Mouse (Mus musculus) megakaryocyte-erythroid progenitor cell, adult 5-6 weeks (primary cell): ENCODE measurements around the gene C530008M17Rik. TPM values are rescaled to one million over a fixed set of nuclear protein-coding genes. Genes with fewer than 3 reads are reported as not detected.
A peak's percentile ranks its signal among the peaks of the same experiment; 100 is the strongest.

Experiments
- ATAC-seq: replicated peaks from 2 replicates; pipeline ENCODE4 v1.8.0; 2016; ENCODE audit warnings: mild to moderate bottlenecking, inconsistent platforms; ENCODE audit not compliant: severe bottlenecking, poor library complexity, low FRiP score, low TSS enrichment
- total RNA-seq, 2 experiments: library from RNA; stranded (forward) in 1 of 2; stranded (reverse) in 1 of 2; fragments of 200-1000, 215-1000 nt in 1 of 2; fragments of >200 nt in 1 of 2; fragmentation: Nextera tagmentation in 1 of 2; gene quantifications; 2 replicates each; pipeline ENCODE4 v1.2.3; 2014 to 2017

C530008M17Rik gene
- total RNA-seq, 2 experiments from 2014 or later: 11.9 to 38.6 TPM

DNA sequence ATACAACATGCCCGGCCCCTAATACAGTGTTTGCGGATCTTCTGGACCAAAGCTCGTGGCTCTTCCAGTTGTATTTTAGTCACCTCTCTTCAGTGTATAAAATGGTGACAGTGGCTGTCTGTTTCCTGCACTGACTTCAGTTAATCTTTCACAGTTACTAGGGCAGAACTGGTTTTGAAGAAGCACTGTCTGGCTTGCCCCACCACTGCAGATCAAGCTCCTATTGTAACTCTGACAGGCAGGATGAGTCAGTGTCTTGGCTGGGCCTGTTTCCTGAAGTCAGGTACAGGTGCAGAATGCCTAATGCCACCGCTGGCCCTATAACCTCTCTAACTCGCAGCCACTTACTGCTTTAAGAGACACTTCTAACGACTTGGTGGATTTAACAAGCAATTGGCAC, 152.7 kb downstream of the C530008M17Rik start:
- no peak for ATAC-seq

DNA sequence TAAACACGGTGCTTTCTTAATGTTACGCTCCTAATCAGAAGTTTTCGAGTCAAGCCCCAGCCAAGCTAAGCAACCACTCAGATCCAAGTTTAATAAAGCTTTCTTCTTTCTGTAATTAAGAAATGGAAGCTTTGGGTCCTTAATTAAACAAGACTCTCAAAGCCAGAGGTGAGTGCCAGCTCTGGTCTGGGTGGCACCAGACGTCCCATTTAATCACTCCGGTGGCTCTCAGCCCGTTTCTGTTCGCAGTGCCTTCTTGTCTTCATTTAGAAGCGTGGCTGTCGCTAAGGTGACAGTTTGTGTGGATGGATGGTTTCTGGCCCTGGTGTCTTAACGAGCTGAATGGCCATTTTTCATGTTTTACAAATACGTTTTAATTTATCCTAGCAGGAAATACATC, 158.7 kb downstream of the C530008M17Rik start:
- no peak for ATAC-seq

DNA sequence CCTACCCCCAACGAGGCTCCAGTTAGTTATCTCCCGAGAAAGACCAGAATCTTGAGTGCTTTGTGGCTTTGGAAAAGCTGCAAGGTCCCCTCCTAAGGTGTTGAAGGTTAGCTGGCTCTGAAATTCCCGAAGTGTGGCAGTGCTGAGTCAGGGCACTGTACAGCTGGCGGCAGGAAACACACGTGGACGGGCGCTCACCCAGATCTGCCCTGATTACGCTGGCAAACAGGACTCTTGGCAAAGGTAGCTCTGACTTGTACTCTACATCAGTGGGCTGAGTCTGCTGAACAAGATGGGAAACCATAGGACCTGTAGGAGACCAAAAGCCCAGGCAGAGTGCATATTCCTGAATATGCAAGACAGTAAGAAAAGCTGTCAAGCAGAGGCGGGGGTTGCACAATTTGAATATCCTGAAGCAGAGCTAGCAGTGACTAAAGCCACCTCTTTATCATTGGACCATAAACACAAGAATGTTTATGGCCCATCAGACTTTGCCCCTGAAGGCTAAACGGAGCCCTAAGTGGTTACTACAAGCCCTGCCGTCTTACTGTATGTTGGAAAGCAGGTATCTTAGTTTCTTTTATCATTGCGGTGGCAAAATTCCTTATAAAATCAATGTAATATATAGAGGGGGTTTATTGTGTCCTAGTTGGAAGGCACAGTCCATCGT, 159.6 kb downstream of the C530008M17Rik start:
- ATAC-seq: no peak

DNA sequence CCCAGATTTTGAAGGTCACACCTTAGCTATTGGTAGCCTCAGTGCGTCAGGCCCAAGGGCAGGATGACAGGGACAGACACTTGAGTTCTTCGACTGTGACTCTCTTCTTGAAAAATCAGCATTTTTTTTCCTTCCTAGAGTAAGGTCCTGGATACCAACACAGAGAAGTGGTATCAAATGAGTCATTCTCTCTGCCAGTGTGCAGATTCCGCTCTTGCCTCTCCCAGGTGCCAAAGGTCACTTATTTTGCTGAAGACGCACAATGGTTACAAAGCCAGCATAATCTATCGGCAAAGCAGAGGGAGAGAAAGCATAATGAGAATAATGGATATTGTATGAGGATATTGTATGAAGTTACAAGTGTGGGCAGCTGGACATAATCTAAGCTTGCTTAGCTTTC, 160.4 kb downstream of the C530008M17Rik start:
- no peak for ATAC-seq

DNA sequence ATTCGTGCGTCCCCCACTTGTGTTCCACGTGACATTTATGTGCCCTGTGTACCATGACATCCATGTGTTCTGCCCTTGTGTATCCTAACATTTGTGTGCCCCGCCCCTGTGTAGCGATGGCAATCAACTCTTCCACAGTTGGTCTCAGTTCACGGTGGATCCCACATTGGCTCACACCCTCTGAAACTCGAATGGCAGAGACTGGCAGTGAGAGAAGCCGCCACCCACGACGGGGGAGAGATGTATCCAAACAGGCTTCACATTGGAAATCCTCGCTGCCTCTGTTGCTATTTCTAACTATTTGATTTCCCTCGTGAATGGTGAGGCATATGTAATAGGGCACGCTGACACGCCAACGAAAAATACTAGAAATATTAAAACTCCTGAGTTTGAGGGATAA, 161.4 kb downstream of the C530008M17Rik start:
- ATAC-seq: no peak

DNA sequence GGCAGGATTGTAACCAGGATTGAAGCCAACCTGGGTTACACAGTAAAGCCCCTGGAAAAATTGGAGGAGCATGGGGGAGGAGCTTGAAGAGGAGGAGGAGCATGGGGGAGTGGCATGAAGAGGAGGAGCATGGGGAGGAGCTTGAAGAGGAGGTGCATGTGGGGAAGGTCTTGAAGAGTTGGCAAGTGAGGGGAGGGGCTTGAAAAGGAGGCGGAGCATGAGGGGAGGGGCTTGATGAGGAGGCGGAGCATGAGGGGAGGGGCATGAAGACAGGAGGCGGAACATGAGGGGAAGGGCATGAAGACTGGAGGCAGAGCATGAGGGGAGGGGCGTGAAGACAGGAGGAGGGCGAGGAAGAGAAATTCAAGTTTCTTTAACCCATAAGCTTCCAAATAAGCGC, 162.5 kb downstream of the C530008M17Rik start:
- ATAC-seq: peak; percentile 55

DNA sequence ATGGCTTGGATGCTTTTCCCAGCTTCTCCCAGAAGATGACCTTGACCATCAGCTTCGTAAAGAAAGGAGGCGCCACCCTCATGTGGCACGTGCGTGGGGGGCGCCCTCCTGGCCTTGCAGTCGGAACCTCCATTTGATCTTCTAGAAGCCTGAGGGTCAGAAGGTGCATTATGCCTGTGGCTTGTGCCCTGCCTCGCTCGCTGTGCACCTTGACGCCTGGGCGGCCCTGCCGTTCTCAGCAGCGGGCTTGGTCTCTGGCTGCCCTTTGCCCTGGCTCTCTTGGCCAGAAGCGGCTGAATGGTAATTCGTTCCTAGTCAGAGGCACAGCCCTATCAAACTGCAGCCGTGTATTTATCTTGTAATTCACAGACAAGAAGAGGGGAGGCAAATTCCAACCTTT, 165.8 kb downstream of the C530008M17Rik start:
- no peak for ATAC-seq

DNA sequence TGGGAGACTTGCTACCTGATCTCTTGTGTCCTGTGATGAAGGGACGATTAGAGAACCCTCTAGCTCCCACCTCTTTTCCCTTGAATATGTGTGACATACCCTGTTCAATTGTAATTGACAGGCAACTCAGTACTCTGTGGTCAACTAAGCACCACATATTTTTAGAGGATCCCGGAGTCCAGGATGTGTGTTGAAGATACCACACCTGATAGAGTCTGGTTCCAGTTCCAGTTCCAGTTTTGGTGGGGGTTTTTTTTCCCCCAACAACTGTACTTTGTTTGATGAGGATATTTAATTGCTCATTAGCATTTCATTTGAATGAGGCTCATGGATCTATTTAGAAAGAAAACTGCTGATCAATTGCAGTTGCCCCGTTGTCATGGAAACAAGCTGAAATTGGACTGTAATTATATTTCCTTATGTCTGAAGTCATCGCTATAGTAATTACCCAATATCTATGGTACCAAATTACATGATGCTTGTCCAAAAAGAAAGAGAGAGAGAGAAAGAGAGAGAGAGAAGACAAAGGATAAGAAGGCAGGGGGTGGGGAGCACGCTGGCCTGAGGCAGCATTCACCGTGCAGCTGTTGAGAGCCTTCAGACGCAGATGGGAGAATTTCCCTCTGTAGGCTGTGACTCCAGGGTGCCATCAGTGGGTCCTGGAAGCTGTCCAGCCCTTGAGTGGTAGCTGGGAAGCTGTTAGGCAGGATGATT, 172.4 kb downstream of the C530008M17Rik start:
- no peak for ATAC-seq

DNA sequence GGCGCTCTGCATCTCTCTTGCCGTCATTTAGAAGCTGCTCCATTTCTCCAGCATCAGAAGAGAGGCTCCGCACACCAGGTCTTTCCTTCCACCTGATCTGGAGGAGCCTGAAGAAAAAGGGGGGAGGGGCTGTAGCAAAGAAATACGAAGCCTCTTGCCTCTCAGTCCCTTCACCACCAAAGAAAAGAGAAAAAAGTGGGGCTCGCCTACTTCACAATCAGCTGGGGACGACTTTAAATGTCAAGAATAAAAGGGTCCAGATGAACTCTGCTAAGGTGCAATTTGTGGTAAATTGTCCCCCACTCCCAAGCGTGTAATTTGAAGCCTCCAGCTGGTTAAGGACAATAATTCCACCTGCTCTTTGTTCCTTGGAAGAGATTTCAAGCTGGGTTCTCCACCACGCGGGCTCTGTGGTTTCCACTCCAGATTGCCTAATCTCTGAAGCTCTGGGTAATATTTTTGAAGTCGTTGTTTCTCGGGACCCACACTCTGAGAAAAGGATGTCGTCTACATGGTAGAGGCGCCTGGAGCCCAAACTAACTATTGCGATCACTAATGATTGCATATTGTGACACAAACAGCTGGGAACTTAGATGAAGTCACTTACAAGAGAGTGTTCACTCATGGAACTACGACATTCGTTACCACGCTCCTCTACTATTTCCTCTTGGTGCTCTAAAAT, 176.4 kb downstream of the C530008M17Rik start:
- ATAC-seq: no peak

DNA sequence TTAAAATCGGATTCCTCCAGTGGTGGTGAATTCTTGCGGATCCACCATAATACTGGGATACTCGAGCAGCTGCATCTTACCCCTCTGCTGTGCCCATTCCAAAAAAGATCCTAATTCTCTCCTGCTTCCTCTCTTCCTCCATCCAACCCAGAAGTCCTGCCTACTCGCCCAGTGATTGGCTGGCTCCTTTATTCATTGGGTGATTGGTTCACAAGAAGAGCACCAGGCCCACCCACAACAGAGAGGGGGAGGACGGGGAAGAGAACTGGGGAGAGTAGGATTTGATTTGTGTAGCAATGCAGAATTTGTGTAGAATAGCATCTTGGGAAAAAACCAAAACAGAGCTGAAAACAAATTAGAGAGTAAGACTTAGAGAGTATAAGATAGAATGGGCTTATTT, 180.7 kb downstream of the C530008M17Rik start:
- ATAC-seq: no peak

DNA sequence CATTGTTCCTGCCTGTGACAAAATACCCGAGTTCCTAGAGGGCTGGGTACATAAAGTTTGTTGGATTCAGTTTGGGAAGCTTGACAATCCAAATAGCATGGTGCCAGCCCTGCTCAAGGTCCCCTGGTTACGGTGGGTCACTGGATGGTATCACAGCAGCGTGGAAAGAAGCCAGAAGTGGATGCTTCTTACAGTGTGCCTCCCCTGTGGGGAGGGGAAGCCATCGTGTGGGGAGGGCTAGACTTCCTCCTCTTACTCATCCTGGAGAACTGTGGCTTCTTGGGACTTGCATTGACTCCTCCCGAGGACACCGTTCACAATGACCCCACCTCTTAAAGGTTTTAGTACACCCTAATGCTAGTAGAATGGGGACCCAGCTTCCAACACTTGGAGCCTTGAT, 183.5 kb downstream of the C530008M17Rik start:
- ATAC-seq: no peak

DNA sequence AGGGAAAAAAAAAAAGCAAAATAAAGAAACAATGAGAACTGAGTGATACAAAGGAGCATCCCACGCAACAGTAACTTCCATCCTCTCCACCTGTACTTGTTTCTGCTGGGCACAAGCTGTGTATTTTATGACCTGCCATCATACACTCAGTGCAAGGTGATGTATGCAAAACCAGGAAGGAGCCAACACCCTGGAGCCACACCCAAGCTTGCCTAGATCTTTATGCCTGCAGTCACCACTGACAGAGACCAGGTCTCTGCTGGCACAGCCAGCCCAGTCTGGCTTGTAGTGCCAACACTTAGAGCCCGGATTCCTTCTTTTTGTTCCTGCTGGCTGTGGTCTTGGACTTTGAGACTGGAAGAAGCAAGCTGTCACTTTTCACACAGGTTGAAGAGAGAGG, 185.5 kb downstream of the C530008M17Rik start:
- no peak for ATAC-seq

DNA sequence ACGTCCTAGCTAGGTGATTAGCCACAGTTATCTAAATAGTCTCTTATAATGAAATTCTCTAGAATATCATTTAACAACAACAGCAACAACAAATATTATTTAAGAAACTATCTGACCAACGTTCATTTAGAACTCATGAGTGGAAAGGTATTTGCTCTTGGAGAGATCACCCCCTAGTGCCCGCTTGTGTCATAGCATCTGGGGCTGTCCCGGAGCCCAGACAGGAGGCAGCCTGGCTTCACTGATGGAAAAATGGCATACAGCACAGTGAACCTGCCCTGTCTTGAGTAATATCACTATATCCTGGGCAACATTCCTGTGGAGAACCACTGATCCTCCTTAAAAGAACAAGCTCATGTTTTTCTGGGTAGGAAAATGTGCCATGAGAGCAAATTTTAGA, 187.1 kb downstream of the C530008M17Rik start:
- peak; percentile 81 for ATAC-seq

DNA sequence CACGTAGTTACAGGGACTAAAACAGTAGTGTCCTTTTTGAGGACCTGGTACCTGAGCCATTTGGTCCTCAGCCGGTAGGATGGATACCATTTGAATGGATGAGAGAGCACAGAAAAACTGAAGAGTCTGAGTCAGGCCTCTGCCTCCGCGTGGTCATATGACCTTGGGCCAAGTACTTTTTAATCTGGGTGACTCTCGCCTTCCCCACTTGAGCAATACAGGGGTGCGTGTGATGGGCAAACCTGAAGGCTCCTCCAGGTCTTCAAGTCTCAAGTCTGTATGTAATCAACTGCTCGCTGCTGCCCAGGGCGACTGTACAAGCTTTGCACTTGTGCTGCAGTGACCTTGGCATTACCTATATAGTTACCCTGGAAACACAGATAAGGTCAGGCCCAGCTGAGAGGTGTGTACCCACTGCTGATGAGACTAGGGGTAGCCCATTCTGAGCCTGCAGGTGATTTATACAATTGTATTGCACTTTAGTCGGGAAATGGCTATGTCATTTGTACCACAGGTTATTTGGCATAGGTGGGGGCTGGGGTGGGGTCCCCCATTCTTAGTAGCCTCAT, 187.6 kb downstream of the C530008M17Rik start:
- no peak for ATAC-seq

DNA sequence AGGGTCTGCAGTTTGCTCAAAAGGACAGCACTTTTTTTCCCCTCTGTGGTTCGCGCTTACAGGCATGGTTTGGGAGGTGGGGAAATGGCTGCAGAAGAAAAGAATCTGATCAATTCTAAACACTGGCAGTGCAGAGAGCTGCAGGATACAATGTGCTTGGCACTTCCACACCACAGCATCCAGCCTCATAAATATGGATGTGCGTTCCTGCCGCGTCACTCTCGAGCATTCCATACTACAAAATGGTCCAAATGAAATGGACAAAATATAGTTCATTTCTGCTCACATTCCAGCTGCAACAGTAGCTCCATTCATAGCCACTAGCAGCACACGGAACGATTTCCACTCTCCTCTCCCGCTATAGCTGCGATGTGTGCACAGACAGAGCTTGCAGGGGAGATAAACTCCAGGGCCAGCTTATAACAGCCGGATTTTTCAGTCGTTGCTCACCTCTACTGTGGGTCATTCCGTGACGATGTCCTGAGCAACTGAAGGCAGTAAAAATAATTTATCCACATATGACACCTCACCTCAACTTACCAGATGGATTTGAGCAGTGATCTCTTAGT, 188.4 kb downstream of the C530008M17Rik start:
- no peak for ATAC-seq

DNA sequence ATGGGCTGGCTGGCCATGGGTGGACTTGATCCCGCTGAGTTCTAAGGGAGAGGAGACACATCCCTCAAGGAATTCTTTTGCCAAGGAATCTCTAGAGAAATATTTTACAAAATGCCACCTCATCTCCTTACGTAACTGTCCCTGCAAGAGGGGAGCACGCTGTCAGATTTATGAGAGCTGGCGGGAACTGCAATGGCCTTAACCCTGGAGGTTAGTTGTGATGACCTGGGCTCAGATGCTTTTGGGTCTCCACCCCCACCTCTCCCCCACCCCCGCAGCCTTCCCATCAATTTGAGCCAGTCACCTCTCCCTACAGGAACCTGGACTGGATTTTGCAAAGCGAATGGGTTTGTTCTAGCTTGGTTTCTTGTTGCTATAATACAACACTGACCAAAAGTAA, 190.8 kb downstream of the C530008M17Rik start:
- ATAC-seq: no peak

DNA sequence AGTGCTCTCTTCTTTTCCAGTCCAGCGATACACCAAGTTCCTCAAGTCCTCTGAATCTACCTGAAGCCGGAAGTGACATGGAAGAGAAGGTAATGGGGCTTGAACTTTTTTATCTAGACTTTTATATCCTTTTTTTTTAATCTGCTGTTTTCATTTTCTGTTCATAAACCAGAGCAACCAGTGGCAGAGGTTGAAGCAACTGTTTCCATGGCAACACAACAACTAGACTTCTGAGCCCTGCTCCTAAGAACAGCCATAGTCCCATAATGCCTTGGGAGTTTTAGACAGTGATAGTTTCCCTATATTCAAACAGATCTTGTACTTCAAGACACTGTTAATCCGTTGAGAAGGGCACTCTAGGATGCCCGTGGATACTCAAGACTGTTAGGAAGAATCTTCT, 195.0 kb downstream of the C530008M17Rik start:
- ATAC-seq: no peak

DNA sequence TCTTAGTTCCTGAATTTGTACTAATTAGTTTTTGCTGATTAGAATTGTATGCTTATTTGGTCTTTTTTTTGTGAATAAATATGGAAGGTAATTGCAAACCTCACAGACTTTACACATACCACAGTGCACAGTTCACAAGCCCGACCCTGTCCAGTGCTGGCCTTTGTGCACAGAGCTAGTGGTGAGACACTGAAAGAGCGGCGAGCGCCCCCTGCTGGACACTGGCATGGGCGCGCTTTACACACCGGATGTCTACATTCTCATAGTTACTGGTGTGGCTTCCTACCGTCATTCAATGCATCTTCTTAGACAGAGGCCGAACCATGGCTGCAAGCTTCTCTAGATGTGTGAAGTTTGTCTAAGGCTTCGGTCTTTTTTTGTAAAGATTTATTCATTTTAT, 197.2 kb downstream of the C530008M17Rik start:
- ATAC-seq: peak; percentile 76

DNA sequence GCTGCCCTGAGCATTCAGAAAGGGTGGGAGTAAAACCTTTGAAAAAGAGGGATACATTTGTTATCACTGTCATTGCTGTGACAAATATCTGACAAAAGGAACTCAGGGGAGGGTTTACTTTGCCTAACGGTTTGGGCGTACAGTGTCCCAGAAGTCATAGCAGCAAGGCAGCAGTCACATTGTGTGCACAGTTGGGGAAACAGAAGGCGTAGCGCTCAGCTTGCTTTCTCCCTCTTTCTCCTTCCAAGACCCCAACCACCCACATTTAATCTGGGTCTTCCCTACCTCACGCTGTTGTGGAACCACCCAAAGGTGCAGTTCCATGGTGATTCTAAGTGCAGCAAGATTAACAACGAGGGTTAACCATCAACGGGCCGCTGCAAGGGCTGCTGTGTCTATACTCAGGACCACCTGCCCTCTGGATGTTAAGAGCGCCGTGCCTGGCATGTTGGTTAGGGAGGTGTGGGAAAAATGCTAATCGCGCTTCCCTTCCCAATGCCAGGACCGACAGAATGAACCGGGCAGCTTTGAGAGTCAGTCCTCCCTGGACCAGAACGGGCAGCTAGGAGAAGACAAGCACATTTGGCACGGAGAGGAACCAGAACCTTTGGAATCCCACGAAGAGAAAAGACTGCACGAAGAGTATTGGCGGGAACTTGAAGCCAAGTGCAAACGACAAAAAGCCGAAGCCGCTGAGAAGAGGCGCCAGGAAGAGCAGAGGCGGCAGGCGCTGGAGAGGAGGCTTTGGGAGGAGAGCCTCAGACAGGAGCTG, 199.7 kb downstream of the C530008M17Rik start:
- ATAC-seq: no peak
